Mouse (Mus musculus) liver, postnatal 0 days (tissue): ENCODE results near the gene Astn2. TPM values are rescaled to one million over a fixed set of nuclear protein-coding genes. Genes with fewer than 3 reads are reported as not detected.

ENCODE experiments used
- ATAC-seq: fragments of 200-750 bp; cut with Nextera tagmentation; 2 replicates; pipeline ENCODE4 v1.8.0; 2017; ENCODE audit warnings: mild to moderate bottlenecking, moderate library complexity
- DNase-seq: peaks from one replicate; pipeline ENCODE4 v3.0.0-alpha.2; 2016
- H3K27ac ChIP-seq: fragments of 300-500 bp; sonication (generic); 2 replicates; pipeline ENCODE4 v1.5.1; 2014; ENCODE audit warnings: antibody characterized with exemption, moderate library complexity, mild to moderate bottlenecking, low read depth
- H3K27me3 ChIP-seq: fragments of 300-500 bp; sonication (generic); 2 replicates; pipeline ENCODE4 v1.6.1; 2014; ENCODE audit warnings: low read length, control low read depth, mixed read lengths; ENCODE audit not compliant: insufficient read depth
- H3K36me3 ChIP-seq: fragments of 300-500 bp; sonication (generic); replicated peaks from 2 replicates; pipeline ENCODE4 v1.6.1; 2014; ENCODE audit warnings: mild to moderate bottlenecking, control low read depth, low read length, moderate library complexity, mixed read lengths; ENCODE audit not compliant: insufficient read depth
- H3K4me1 ChIP-seq: fragments of 300-500 bp; sonication (generic); 2 replicates; pipeline ENCODE4 v1.6.1; 2014; ENCODE audit warnings: antibody characterized with exemption, mild to moderate bottlenecking, control low read depth; ENCODE audit not compliant: insufficient read depth
- H3K4me2 ChIP-seq: fragments of 300-500 bp; sonication (generic); 2 replicates; pipeline ENCODE4 v1.6.1; 2014; ENCODE audit warnings: low read depth, mild to moderate bottlenecking, low read length, moderate library complexity, mixed read lengths
- H3K4me3 ChIP-seq: fragments of 300-500 bp; sonication (generic); 2 replicates; pipeline ENCODE4 v1.5.1; 2014; ENCODE audit warnings: low read depth, low read length
- H3K9ac ChIP-seq: fragments of 300-500 bp; sonication (generic); replicated peaks from 2 replicates; pipeline ENCODE4 v1.6.1; 2014; ENCODE audit warnings: mild to moderate bottlenecking, moderate library complexity
- H3K9me3 ChIP-seq: fragments of 300-500 bp; sonication (generic); 2 replicates; pipeline ENCODE4 v1.6.1; 2016; ENCODE audit warnings: mild to moderate bottlenecking, control low read depth, low read length, mixed read lengths
- CTCF ChIP-seq: sonication (generic); IDR thresholded peaks from 2 replicates; pipeline ENCODE4 v1.5.1; 2016; ENCODE audit warnings: antibody characterized with exemption, low read depth
- EP300 ChIP-seq: IDR thresholded peaks from 2 replicates; pipeline ENCODE4 v1.6.1; 2016; ENCODE audit warnings: antibody characterized with exemption, low read depth, mild to moderate bottlenecking
- WGBS: fragments of 180-500 bp; shearing (Covaris S2); extraction: QIAGEN DNeasy Blood & Tissue Kit; methylation state at CpG from one replicate; pipeline ENCODE4 v1.1.7; 2014; ENCODE audit not compliant: insufficient replicate concordance; 5-methylcytosine and 5-hydroxymethylcytosine counted together
- polyA plus RNA-seq: library from polyadenylated mRNA; unstranded; fragments of >200 nt; fragmentation: Nextera tagmentation; extraction: Ambion mirVana; gene quantifications from 2 replicates; pipeline ENCODE4 v1.2.1, GENCODE M21; 2015

The Astn2 gene
- polyA plus RNA-seq, 1 experiment from 2014 or later, result 0.02 TPM

GRCm38 (mm10) chr4:66169485-66169884 is 234.9 kb downstream of the Astn2 start:
- Histone ChIP-seq H3K27me3 (no peaks in the 10 kb centered on the region), H3K27ac (no peak overlapping the region), H3K4me2 (no peak overlapping the region), H3K4me1 (no peaks in the 10 kb centered on the region), H3K9me3 (no peaks in the 10 kb centered on the region), H3K4me3 (no peak overlapping the region), H3K9ac (no peak overlapping the region), H3K36me3 (no peaks in the 10 kb centered on the region)
- DNase-seq, result no peak
- no peak for ATAC-seq
- 55% methylated on average over 2 of the region's 2 CpGs for WGBS
- no peak for TF ChIP-seq EP300
- TF ChIP-seq CTCF, result no peak

- H3K9ac ChIP-seq, result no peak overlapping the region
- TF ChIP-seq EP300 (no peak), CTCF (no peak)
- DNase-seq (no peak), ATAC-seq (no peak)
- H3K4me3 ChIP-seq, result no peak overlapping the region
- no peak overlapping the region for H3K4me2 ChIP-seq
- no peaks in the 10 kb centered on the region for H3K9me3 ChIP-seq
- 62% methylated on average over 3 of the region's 3 CpGs for WGBS
- H3K27ac ChIP-seq, result no peak overlapping the region
- H3K36me3 ChIP-seq, result no peaks in the 10 kb centered on the region
- no peaks in the 10 kb centered on the region for H3K27me3 ChIP-seq
- H3K4me1 ChIP-seq, result no peaks in the 10 kb centered on the region
Observed at GRCm38 (mm10) chr4:66158714-66159113, 245.7 kb downstream of the Astn2 start.

GRCm38 (mm10) chr4:66157439-66158113 is 246.8 kb downstream of the Astn2 start:
- ATAC-seq, result no peak
- TF ChIP-seq CTCF, result no peak
- TF ChIP-seq EP300, result no peak

GRCm38 (mm10) chr4:66146546-66146945 is 257.9 kb downstream of the Astn2 start:
- Histone ChIP-seq H3K9ac (no peak overlapping the region), H3K4me3 (no peak overlapping the region), H3K27ac (no peak overlapping the region), H3K4me2 (no peak overlapping the region), H3K4me1 (no peaks in the 10 kb centered on the region), H3K9me3 (no peaks in the 10 kb centered on the region), H3K27me3 (no peaks in the 10 kb centered on the region), H3K36me3 (no peaks in the 10 kb centered on the region)
- 89% methylated on average over 5 of the region's 5 CpGs for WGBS
- no peak for TF ChIP-seq CTCF
- TF ChIP-seq EP300, result no peak
- no peak for ATAC-seq
- no peak for DNase-seq

More at GRCm38 (mm10) chr4:66157439-66158113, 246.8 kb downstream of the Astn2 start:
- 59% methylated on average over 3 of the region's 3 CpGs for WGBS
- H3K9ac ChIP-seq, result no peak overlapping the region
- no peaks in the 10 kb centered on the region for H3K4me1 ChIP-seq
- H3K9me3 ChIP-seq, result no peaks in the 10 kb centered on the region
- H3K4me3 ChIP-seq, result no peak overlapping the region
- no peaks in the 10 kb centered on the region for H3K36me3 ChIP-seq
- DNase-seq, result no peak
- no peaks in the 10 kb centered on the region for H3K27me3 ChIP-seq
- no peak overlapping the region for H3K4me2 ChIP-seq
- no peak overlapping the region for H3K27ac ChIP-seq

- no peaks in the 10 kb centered on the region for H3K36me3 ChIP-seq
- ATAC-seq (no peak), DNase-seq (no peak)
- no peaks in the 10 kb centered on the region for H3K27me3 ChIP-seq
- H3K4me1 ChIP-seq, result no peaks in the 10 kb centered on the region
- no peak overlapping the region for H3K9ac ChIP-seq
- no peak overlapping the region for H3K27ac ChIP-seq
- TF ChIP-seq EP300 (no peak), CTCF (no peak)
- 80% methylated on average over 3 of the region's 3 CpGs for WGBS
- H3K4me3 ChIP-seq, result no peak overlapping the region
- no peaks in the 10 kb centered on the region for H3K9me3 ChIP-seq
- H3K4me2 ChIP-seq, result no peak overlapping the region
Observed at GRCm38 (mm10) chr4:66126181-66126580, 278.2 kb downstream of the Astn2 start.

GRCm38 (mm10) chr4:66122766-66123358 is 281.5 kb downstream of the Astn2 start:
- WGBS, result 75% methylated on average over 7 of the region's 7 CpGs
- Histone ChIP-seq H3K4me1 (no peaks in the 10 kb centered on the region), H3K27me3 (no peaks in the 10 kb centered on the region), H3K9ac (no peak overlapping the region), H3K27ac (no peak overlapping the region), H3K4me2 (no peak overlapping the region), H3K9me3 (no peaks in the 10 kb centered on the region), H3K36me3 (no peaks in the 10 kb centered on the region), H3K4me3 (no peak overlapping the region)
- TF ChIP-seq EP300 (no peak), CTCF (no peak)
- ATAC-seq (no peak), DNase-seq (no peak)
